Mouse (Mus musculus) monocyte, adult 5-6 weeks (primary cell): ENCODE data around the gene Slc39a11. TPM values are rescaled to one million over a fixed set of nuclear protein-coding genes. Genes with fewer than 3 reads are reported as not detected.

ENCODE experiments used
- ATAC-seq: fragments of 153-309, 156-312 bp; replicated peaks from 2 replicates; pipeline ENCODE4 v1.8.0; 2017; ENCODE audit warnings: mild to moderate bottlenecking; ENCODE audit not compliant: low TSS enrichment, insufficient number of reproducible peaks, severe bottlenecking, poor library complexity, low FRiP score
- total RNA-seq: library from RNA; stranded (forward); fragments of 200-1000, 200-491, 200-594 nt; gene quantifications from 3 replicates; pipeline ENCODE4 v1.2.3, GENCODE M21; 2017

The Slc39a11 gene
- total RNA-seq, 1 experiment from 2014 or later: 8.9 TPM

DNA sequence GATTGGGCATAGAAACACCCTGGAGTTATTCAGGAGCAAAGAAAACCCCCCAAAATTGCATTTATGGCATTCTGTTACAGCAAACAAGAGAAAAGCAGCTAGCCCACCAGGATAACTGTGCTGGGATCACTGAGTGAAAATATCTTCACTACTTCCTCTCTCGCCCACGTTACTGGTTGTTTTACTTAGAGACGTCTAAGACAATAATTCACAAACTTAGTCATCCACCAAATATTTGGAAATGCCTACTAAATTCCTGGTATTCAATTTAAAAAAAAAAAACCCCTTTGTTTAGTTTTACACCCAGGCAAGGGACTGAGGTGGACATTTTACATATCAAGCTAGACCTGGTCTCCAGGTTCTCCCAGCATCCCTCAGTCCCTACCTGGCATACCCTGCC is 384.3 kb downstream of the Slc39a11 start:
- no peak for ATAC-seq

DNA sequence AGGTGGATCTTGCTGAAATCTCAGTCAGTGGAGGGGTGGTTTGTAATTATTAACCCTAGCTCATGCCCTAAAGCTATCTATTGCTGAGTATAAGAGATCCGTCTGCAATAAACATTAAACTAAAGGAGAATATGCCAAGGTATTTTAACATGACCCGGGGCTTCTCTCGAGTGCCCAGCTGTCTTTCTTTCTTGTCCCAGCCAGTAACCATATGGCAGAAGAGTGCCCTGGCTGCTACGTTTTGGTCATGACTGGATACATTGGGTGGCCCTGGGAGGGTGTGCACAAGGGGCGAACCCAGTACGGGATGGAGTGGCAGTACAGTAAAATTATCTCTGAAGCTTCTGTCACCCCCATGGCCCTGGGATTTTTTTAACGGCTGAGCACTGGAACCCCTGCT is 385.9 kb downstream of the Slc39a11 start:
- no peak for ATAC-seq

DNA sequence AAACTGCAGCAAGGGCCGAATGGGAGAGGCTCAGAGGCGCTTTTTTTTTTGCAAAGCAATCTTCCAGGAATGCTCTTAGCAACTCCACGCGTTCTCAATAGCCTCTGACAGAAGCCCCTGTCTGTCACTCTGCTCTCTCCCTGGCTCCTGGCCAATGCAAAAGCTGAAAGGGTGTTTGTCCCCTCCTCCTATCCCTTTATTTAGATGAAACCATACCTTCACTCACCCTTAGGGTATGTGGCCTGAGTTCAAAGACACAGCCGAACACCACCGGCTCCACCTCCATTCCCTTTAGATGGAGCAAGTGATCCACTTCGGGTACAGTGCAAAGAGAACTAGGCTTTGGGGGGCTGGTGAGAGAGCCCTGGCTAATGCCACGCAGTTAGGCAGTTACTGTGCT is 387.8 kb downstream of the Slc39a11 start:
- no peak for ATAC-seq

DNA sequence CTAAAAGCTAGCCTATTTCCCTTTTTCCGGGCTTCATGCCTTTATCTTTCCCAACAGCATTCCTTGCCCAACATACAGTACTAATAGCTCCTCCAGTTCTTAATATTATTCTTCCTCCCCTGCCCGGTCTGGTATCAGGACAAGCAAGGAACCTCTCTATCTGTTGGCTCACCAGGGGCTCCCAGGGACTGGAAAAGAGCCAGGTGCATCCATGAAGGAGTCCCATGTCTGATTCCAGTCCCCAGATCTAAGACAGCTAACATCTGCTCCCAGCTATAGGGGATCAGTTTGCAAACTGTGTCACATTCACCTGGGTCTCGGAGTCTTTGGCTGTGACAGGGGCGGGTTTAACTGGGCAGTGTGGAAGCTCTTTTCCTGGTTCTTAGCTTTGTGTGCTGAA is 388.5 kb downstream of the Slc39a11 start:
- no peak for ATAC-seq

DNA sequence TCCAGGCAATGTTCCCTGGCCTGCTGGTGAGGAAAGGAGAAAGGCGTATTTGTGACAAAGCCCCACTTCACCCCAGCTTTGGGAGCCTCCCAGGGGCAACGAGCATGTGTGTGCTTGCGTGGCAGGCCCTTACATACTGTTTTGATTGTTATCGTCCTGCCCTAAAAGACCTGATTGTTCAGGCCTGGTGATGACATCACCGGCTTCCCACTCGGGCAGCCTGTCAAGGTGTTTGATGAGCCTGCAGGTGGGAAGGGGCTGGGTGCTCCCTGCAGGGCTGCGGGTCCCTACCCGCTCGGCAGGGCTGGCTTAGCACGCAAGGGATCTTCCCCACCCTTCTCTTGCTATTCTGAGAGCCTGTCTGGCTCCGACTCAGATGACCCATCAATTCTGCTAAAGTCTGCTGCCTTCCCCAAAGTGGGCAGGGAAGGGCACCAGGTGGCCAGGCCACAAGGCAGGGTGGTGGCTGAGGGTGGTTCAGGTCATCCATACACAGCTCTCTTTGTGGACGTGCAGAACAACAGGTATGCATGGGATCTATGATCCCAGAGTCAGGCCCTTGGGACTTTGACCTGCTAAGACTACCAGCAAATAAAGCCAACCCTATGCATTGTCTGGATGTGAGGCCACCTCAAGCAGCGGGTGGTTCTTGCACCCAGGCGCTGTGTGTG is 390.0 kb downstream of the Slc39a11 start:
- ATAC-seq: no peak

DNA sequence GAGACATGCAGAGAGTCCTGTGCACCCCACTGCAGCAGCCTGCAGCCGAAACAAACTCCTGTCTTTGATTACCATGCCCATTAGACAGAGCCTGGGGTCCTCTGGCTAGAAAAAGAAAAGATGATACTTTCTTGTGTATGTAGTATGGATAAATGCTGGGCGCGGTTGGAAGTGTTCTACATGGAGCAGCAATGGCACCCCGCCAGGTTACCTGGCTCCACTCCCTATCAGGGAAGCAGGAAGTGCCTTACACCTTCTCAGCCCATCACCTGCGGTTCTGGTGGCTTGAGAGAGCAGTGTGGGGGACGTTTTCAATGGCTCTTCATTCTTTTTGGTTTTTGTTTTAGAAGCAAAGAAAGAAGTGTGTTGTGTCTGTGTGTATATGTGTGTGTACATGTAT is 391.9 kb downstream of the Slc39a11 start:
- ATAC-seq: no peak

DNA sequence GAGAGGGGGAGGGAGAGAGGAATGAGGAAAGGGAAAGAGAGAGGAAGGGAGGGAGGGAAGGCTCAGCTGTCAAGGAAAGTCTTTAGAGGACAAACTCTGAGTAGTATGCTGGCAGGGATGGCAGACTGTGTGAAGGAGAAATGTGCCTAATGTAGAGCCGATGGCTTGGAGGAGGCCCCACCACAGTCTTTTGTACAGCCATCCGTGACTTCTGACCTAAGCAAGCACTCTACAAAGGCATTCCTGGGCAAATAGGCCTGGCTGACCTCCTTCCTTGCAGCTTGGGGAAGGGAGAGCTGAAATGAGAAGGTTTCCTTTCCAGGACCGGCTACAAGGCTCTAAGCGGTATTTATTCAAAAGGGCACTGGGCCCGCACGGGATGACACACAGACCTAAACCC is 395.2 kb downstream of the Slc39a11 start:
- ATAC-seq: no peak

DNA sequence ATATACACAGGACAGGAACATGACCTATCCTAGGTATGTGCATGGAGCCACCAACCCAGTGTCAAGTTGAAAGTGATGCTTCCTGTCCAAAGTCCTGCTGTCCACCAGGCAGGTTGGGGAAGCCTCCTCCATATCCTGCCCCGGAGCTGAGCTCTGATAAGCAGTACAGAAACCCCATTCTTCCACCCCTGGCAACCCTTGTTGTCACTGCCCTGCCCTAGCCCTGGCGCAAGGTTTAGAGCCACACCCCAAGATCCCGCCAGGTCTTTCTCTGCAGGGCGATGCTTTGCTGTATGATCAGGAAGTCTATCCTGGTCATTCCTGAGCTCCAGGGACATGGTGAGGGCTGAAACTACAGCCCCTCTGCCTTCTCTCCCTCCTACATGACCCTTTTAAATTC is 396.7 kb downstream of the Slc39a11 start:
- no peak for ATAC-seq

DNA sequence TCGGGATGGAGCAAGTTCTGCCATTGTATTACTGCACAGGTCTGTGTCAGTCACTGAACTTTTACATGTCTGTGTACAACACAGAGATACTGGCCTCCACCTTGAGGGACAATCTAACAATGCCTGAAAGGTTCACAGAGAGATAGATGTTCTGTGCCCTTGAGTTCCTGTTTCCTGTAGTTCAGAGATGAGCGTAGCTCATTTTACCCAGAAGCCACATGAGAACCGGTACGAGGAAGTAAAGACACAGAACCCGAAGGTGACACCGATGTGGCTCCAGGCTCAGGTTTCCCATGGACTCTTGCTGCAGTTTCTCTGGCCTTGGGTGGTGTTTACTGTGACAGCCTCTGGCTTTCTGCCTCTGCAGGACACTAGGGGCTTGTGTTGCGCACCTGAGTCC is 398.7 kb downstream of the Slc39a11 start:
- ATAC-seq: no peak

DNA sequence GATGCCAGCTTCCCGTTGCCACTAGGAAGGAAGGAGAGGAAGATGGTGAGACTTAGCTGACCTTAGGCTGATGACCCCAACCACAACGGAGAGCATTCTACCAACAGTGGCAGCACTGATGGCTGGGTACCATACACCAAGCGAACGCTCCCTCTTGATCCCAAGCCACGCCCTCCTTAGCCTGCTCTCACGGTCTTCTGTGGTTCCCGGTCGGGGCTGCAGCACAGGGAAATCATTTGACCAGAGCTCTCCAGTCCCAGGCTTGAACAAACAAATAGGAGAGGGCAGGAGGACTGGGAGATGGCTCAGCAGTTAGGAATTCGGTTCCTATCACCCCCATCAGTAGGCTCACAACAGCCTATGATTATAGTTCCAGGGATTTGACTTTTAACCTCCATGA is 403.4 kb downstream of the Slc39a11 start:
- no peak for ATAC-seq

DNA sequence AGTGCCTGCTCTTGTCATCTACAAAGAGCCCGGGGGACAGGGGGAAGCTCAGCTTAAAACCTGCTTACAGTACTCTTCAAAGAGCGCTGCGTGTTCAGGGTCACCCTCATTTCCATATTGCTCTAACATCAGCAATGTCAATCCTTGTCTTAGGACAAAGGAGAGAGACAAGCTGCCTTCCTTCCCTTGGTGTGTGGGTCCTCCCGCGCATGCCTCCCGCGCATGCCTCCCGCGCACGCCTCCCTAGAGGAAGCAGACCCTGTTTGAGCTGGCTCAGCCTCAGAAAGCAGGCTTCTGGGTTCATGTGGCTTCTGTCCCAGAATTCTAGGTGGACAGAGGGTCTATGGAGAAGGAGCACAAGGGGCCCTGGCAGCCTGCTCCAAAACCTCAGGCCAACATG is 404.2 kb downstream of the Slc39a11 start:
- ATAC-seq: no peak

DNA sequence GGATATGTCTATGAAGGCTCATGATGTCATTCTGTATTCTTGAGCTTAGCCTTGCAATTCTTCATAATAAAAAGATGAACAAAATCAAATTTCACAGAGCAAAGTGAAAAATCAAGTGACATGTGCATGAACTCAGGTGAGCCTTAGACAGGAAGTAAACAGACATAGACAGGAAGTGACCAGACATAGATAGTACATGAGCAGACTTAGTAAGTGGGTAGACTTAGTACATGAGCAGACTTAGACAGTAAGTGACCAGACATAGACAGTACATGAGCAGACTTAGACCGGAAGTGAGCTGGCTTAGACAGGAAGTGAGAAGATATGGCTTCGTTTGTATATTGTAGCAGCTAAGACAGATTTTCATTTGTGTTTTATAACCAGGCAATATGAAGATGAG is 415.4 kb downstream of the Slc39a11 start:
- no peak for ATAC-seq

DNA sequence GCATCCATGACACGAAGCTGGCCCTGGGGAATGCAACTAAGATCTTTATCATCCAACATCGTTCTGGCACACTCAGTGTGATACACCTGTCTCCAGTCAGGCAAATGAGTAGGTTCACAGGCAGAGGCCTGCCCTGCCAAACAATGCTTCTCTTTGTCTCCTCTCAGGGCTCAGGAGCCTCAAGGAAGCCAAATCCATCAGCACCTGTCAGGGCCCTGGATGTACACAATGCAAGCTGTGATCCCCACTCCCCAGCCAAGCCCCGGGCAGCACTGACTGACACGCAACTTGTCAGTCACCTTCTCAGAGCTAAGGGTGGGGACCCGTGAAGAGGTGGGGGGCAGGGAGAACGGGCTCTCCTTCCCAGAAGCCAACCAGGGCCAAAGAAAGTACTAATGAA is 417.8 kb downstream of the Slc39a11 start:
- no peak for ATAC-seq

DNA sequence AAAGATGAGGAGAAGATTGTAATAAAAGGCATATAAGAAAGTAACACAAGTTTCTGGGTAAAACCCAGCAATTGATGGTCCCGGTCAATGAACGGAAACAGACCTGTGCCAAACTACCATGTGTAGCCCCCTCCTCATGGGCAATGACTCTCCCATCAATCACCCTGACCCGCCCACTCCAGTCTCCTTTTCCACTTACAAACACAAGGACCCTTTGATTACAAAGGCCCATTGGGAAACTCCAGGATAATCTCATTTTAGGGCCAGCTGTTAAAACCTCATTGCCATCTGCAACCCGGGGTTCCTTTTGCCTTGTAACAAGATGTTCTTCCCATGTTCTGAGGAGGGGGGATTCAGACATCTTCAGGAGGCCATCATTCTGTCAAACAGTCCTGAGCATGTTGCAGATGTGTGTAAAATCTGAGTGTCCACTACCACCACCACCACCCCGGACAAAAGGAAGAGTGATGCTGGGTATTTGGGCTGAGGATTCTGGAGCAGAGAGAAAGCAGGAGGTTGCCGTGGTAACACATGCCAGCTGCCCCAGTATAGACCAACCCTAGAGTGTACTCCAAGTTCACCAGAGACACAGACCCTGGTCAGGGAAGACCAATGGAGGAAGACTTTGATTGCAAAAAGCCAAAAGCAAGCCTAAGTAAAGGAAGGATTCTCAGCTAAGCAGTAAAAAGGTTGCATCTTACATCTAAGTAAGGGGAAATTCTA is 419.3 kb downstream of the Slc39a11 start:
- no peak for ATAC-seq

DNA sequence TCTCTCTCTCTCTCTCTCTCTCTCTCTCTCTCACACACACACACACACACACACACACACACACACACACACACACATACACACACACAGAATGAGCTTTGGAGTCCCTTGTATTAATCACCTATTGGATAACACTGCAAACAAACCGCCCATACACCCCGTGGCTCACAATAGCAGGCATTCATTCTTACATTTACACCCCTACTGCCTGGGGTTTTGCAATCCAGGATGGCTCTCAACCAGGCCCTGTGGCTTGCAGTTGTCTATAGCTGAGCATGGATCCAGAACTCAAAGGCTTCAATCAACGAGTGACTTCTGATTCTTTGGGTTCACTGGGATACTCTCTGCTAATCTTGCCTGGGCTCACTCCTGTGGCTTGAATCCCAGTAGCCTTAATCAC is 424.1 kb downstream of the Slc39a11 start:
- ATAC-seq: no peak

DNA sequence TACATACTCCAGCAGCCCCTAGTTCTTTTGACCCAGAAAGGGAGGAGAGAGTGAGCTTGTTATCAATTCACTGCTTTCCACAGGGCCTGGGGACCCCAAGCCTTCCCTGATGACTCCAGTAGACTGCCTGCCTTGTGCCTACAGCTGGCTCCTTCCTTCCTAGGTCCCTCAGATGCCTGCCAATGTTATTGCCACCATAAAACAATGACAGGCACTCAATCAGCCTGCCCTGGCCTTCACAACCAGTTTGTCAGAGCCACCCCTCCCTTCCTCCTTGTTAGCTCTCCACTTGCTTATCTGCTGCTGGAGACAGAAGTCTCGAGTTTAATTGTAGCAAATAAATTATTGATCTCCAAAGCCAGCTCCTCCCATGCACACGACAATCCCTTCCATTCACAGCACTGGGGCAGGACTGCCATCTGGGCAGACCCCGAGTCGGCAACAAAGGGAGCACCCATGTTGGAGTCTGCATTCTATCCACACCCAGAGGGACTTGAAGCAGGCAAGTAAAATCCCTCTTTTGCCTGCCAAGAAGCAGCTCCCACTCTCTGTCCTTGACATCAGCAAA is 426.0 kb downstream of the Slc39a11 start:
- no peak for ATAC-seq

DNA sequence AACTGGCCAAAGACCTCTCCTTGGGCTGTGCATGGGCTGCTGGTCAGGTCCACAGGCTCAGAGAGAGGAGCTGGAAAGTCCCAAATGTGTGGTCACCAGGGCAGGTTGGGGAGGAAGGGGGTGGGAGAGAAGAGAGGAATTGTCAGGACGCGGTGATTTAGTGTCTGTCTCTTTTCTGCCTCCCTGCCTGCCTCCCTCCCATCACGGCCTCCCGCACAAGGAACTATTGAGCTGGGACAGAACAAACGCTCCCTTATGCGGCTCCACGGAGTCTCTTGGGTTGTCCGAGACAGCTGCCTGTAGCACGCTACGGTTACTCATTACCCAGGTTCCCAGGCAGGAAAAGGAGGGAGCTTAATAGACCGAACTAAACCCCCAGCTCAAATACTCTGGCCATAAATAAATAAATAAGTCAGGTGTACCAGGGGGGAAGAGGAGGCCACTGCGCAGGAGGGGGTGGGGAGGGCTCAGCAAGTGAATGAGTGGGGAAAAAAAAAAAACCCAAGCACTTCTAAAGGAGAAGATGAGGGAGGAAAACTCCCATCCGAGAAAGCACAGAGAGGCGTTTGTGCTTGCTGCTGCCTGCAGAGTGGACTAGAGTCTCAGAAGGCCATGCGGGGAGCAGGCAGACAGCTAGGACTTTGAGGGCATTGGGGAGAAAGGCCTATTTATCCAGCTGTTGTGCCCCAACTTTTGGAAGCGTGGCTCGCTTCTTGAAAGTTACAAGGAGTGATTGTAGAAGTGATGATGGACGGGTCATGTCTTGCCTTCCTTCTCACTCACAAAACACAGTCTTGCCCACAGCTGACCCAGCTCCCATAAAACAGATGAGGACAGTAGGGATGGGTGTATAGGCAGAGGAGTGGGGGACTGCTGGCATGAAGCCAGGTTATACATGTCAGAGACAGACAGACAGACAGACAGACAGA is 428.3 kb downstream of the Slc39a11 start:
- ATAC-seq: no peak

DNA sequence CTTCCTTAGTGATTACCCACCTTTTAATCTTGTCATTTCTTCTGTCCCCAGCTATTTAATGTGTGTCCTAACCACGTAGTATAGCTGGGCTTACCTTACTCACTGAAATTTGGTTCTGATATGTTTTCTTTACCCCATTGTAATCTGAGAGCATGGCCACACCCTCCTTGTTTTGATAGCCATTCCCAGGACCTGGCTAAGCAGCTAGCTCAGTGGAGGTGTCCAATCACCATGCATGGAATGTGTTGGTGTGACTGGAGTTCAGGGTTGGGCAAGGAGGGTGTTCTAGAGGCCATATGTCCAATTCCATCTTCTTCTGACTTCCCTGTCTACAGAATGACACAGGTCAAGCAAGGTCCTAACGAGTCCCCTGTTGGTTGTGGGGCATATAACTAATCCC is 429.2 kb downstream of the Slc39a11 start:
- no peak for ATAC-seq

DNA sequence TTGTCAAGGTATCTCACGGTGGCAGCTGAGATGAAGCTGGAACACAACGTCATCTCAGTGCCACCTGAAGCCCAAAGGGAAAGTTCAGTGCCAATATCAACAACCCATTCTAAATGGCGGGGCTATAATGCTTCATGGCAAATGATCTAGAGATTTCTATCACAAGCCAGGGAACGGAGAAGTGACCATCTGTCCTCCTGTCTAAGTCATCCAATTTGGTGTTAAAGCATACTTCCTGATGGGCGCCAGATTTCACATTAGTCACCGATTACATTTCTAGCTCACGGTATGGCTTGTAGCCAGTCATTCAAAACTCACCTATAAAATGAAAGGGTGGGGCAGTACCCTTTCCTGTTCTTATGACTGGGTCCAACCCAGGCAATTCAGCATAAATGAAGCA is 435.1 kb downstream of the Slc39a11 start:
- no peak for ATAC-seq
